Mouse (Mus musculus) frontal cortex, adult (tissue): ENCODE results near the gene Tshz2.
A peak's percentile ranks its signal among the peaks of the same experiment; 100 is the strongest.

Experiments used
- ATAC-seq: cut with Nextera tagmentation; 2 replicates; pipeline ENCODE4 v1.9.2; 2017; ENCODE audit warnings: mild to moderate bottlenecking, moderate library complexity, mixed read lengths; ENCODE audit not compliant: low TSS enrichment

Tshz2 gene

GRCm38 (mm10) chr2:169633491-169634289, 877 bp downstream of the Tshz2 start:
- peak; percentile 52 for ATAC-seq

- no peak for ATAC-seq
Measured at GRCm38 (mm10) chr2:169634619-169635382, 2.0 kb downstream of the Tshz2 start.

DNA sequence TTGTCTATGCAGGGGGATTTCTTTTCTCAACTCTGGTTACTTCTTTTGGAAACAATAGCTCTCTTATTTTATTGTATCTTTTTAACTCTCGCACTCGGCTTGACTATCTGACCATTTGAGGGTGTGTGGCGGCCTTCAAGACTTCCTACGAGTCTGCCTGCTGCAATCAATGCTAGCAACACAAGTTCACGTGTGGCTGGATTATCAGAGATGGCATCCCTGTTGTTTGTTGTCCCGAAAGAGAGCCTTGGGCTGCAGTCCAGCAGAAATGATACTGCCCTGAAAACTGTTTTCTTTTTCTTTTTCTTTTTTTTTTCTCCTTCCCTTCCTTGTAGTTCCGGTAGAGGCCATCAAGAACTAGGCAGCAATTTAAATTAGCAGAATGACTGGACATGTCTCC, 2.6 kb downstream of the Tshz2 start:
- ATAC-seq = no peak

DNA sequence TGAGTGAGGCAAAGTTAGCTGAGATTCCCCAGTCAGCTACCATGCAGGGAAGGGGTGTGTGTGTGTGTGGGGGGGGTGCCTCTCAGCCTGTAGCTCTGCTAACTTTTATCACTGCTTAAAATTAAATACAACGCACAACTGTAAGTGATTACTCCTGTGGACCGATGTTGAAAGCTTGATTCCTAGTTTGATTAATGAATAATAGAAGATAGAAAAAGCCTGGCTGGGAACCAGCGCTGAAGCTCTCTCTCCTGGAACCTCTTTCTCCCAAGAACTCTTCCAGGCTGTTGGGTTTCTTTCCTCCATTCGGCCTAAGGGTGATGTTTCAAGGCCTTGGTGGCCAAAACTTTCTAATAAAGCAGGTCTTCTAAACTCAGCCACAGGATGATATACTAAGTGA, 3.6 kb downstream of the Tshz2 start:
- ATAC-seq = no peak

DNA sequence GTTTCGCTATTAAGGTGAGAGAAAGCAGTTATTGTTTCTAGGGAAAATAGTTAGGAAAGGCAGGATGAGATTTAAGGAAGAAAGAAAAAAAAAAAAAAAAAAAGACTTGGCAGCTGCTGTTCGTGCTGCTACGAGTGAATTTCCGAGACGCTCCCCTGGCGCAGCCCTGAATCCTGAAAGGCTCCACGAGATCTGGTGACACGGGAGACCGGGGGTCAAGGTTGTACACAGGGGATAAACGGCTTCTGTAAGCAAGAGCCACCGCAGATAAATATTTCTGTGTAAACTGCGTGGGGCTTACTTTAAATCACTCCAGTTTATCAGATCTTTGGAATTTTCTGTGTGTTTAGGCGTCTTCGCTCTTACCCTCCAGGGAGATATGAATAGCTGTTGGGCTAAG, 8.7 kb downstream of the Tshz2 start:
- peak; percentile 41; the same call in 1 of the 2 replicates for ATAC-seq

DNA sequence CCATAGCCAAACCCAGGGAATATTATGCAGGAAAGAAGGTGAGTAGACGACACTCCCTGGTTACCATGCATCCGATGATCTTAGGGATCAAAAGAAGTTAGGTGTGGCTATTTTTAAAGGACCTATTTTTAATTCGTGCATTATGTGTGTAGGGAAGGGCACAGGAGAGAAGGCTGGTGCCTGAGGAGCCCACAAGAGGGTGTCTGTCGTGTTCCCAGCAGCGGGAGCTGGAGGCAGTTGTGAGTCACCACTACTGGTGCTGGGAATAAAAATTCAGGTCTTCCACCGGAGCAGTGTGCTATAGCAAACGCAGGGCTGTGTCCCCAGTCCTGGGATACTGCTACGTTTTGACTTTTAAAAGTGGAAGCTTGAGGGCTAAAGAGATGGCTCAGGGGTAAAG, 9.6 kb downstream of the Tshz2 start:
- ATAC-seq = peak; percentile 55; the same call in 1 of the 2 replicates

GRCm38 (mm10) chr2:169647091-169647490, 14.3 kb downstream of the Tshz2 start:
- no peak for ATAC-seq

GRCm38 (mm10) chr2:169649262-169649885, 16.6 kb downstream of the Tshz2 start:
- no peak for ATAC-seq

DNA sequence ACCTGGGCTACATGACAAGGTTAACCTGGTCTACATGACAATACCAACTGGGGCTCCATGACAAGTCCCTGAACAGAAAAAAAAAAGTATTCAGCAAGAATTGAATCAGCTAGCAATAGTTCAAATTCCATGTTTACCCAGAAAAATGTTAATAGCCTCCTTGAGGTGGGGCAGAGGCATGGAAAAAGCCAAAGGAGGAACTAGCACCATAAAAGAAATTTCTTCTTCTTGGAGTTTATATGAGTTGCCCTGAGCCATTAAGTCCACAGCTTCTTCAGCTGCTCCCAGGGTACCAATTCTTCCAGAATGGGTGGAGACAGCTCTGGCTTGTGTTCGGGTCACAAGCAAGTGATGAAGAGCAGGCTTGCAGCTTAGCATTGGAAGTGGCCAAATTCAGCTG, 20.5 kb downstream of the Tshz2 start:
- ATAC-seq = no peak

GRCm38 (mm10) chr2:169663792-169664191, 31.0 kb downstream of the Tshz2 start:
- ATAC-seq = no peak

DNA sequence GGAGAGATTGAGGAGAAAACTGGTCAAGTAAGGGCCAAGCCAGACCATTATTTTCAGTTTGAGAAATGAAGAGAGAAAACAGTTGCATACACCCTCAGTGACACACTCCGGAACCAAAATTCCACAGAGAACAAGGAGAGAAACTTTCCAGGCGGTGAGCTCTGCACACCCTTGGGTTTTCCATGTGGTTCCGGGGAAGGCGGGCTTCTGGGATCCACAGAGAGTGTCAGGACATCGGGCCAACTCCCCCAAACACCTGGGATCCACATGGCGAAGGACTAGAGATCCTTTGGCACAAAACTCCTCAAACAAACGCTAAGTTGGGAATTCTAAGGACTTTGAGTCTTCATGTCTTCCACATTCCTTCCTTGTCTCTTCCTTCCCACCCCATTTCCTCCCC, 38.5 kb downstream of the Tshz2 start:
- no peak for ATAC-seq

DNA sequence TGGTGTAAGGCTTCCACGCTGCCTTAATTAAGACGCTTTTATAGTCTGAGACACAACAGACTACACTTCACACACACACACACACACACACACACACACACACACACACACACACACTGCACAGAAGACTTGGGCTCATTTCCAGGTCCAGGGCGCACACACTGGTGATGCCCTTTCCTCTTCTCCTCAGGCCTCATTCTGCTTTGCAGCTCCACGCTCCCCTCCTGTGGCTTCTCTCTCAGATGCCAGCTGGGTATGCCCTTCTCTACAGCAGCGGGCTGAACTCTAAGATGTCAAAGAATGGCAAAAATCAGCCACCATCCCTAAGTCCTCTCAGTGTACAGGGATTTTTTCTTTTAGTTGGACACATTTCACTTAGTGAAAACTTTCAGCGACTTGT, 41.0 kb downstream of the Tshz2 start:
- no peak for ATAC-seq

- ATAC-seq = no peak
Measured at GRCm38 (mm10) chr2:169674209-169674608, 41.4 kb downstream of the Tshz2 start.

DNA sequence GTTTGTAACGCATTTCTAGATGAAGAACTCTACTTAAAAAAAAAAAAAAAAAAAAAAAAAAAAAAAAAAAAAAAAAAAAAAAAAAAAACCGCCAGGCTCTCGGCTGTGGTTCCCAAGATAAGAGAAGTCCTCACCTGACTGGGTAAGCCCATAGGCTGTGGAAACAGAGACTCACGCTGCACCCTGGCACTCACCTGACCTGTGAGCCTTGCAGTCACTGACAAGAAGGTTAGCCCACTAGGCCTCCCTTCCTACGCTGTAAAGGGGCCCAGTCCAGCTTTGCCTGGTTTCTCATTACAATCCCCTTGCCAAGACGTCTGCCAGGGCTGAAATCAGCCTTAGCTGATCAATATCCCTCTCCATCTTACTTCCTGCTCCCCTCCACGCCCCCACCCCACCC, 46.5 kb downstream of the Tshz2 start:
- no peak for ATAC-seq

DNA sequence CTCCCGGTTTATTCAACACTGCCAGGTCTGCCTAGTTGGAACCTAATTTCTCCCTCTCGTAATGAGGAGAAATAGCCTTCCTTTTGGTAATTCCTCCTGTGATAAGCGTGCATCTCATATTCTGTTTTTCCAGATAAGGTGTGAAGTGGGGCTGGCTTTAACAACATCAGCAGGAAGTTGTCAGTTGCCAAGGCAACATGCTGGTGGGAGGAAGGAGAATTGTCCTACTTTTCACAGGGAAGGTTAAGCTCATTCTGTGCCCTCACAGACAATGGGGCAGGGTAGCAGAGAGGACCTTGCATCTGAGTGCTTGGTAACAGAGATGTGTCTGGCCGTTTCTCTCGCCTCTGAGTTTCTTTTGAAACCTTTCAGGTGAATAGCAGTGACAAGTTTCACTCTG, 47.1 kb downstream of the Tshz2 start:
- ATAC-seq = peak; percentile 34; the same call in 1 of the 2 replicates

DNA sequence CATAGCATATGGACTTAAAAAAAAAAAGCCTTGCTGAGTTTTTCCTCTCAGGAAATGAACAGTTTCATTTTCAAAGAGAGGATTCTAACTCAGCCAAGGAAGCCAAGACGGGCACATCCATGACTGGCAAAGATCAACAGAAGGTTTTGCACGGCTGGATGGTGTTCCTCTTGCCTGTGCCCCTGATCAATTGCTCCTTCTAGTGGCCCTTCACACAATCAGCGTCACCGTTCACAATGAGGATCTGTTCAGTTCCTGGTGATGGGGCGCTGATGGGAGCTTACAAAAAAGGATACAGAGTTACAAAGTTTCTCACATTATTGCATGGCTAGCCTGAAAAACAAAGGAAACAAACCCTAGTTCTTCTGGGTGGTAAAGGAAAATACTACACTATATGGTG, 52.4 kb downstream of the Tshz2 start:
- ATAC-seq = no peak

DNA sequence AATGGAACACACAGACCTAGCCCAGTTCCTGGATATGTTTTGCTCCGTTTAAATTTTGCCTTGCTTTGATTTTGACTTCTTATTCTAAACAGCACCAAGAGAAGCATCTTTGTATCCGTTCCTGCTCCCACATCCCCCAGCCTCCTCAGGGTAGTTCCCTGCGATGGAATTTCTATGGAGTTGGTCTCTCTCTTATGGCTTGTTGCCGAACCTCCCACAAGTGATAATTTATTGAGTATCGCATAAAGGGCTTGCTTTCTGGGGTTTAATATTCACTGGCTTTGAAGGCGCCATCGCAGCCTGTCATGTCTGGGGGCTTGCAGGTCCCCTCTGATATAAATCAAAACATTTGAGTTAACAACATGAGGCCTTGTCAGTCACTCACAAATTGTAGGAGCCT, 52.9 kb downstream of the Tshz2 start:
- no peak for ATAC-seq

GRCm38 (mm10) chr2:169686697-169687430, 54.1 kb downstream of the Tshz2 start:
- no peak for ATAC-seq

DNA sequence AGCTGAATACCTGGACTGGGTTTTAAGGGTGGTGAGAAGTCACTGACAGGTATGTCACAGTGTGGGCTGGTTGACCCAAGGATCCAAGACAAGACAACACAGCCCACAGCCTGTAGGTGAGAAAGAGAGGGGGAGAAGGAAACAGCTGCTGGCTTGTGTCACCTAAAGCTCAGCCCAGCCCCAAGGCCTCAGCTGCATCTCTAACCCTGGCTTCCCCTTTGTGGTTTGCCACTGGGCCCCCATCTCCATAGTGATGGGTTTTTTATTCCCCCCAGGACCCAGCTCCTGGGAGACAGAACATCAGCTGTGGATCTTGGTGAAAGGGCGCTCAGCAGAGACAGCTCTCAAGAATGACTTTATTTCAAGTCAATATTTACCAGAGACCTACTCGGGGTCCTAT, 57.2 kb downstream of the Tshz2 start:
- no peak for ATAC-seq

DNA sequence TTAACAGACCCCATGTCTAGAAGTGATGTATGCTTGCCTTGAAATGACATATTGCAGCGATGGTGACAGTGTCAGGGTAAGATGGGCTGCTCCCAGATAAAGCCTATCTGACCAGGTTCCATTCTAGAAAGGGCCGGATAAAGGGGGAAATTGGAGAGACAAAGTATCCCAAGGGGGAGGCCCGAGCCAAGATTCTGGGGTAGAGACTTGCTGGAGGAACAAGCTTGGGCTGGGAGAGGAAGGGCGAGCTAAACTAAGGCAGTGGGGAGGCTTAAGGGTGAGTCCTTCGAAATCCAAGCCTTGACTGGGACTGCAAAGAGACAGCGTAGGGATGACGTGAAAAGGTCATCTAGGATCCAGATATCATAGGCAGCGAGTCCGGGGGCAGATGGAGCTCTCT, 61.7 kb downstream of the Tshz2 start:
- no peak for ATAC-seq

DNA sequence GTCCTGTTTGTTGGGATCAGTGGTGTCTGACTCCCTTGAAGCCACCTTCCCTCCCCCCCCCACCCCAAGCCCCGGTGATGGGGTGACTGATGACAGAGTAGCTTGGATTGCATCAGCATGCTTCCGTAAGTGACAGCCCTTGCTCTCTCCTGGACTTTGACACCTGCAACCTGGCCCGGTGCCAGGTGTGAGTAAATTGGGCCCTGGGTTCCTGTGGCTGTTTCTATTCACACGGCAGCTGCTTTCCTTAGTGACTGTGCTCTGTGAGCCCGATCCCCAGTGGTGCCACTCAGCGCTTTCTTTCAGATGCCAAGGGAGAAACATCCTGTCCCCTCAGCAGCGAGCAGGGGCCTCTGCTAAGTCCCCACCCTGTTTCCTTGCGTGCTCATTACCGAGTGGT, 62.2 kb downstream of the Tshz2 start:
- ATAC-seq = no peak

- no peak for ATAC-seq
Measured at GRCm38 (mm10) chr2:169699141-169699540, 66.3 kb downstream of the Tshz2 start.
